Mouse (Mus musculus) bone marrow, adult 2 months (tissue): Measurements from ENCODE around the gene Slamf9. TPM values are rescaled to one million over a fixed set of nuclear protein-coding genes. Genes with fewer than 3 reads are reported as not detected.

ENCODE experiments used
- H3K27ac ChIP-seq: fragments of 200-500 bp; 2 replicates; pipeline ENCODE4 v1.5.1; 2012; ENCODE audit warnings: low read depth, mild to moderate bottlenecking, control low read depth, inconsistent platforms, low read length; ENCODE audit not compliant: control insufficient read depth, poor library complexity, insufficient read depth
- H3K4me1 ChIP-seq: fragments of 200-500 bp; 2 replicates; pipeline ENCODE4 v1.6.1; 2011; ENCODE audit warnings: low read length; ENCODE audit not compliant: control insufficient read depth, insufficient read depth
- H3K4me3 ChIP-seq: fragments of 200-500 bp; replicated peaks from 2 replicates; pipeline ENCODE3; 2011; ENCODE audit warnings: mild to moderate bottlenecking, low read depth, low read length, control low read depth; ENCODE audit not compliant: control insufficient read depth
- CTCF ChIP-seq: fragments of 200-500 bp; IDR thresholded peaks from 2 replicates; pipeline ENCODE4 v1.5.1; 2011; ENCODE audit warnings: low read length, control low read depth; ENCODE audit not compliant: control insufficient read depth, insufficient read depth
- POLR2A ChIP-seq: fragments of 200-500 bp; IDR thresholded peaks from 2 replicates; pipeline ENCODE4 v1.6.1; 2011; ENCODE audit warnings: low read depth, mild to moderate bottlenecking, control low read depth, low read length, borderline replicate concordance; ENCODE audit not compliant: control insufficient read depth
- WGBS: fragments of 180-500 bp; shearing (Covaris S2); methylation state at CpG from one replicate; pipeline ENCODE4 v1.1.7; 2018; 5-methylcytosine and 5-hydroxymethylcytosine counted together
- polyA plus RNA-seq: library from polyadenylated mRNA; stranded (reverse); fragments of >200 nt; gene quantifications from 2 replicates; pipeline ENCODE4 v1.2.4, GENCODE M21; 2011; ENCODE audit warnings: low replicate concordance; ENCODE audit not compliant: missing spikeins, insufficient read depth, insufficient read length

The Slamf9 gene
- polyA plus RNA-seq, 1 experiment = 5.4 TPM

- TF ChIP-seq POLR2A = no peak
- no peak for TF ChIP-seq CTCF
- H3K27ac ChIP-seq = no peak overlapping the region
- no peak overlapping the region for H3K4me3 ChIP-seq
- peaks cover 4% of the 10 kb centered on the region; the same call in 1 of the 2 replicates for H3K4me1 ChIP-seq
- WGBS = 63% methylated on average over 8 of the region's 8 CpGs
These were observed 29.6 kb downstream of the Slamf9 start for GRCm38 (mm10) chr1:172504756-172505155.

GRCm38 (mm10) chr1:172507001-172507400, 31.8 kb downstream of the Slamf9 start:
- 36% methylated on average over 5 of the region's 5 CpGs for WGBS
- Histone ChIP-seq H3K4me3 (no peak overlapping the region), H3K27ac (no peak overlapping the region), H3K4me1 (peaks cover 4% of the 10 kb centered on the region; the same call in 1 of the 2 replicates)
- TF ChIP-seq CTCF (no peak), POLR2A (no peak)

- TF ChIP-seq POLR2A (no peak), CTCF (no peak)
- no peak overlapping the region for H3K27ac ChIP-seq
- H3K4me1 ChIP-seq = peaks cover 2% of the 10 kb centered on the region; the same call in 1 of the 2 replicates
- H3K4me3 ChIP-seq = no peak overlapping the region
- WGBS = 79% methylated on average over 3 of the region's 3 CpGs
These were observed 32.5 kb downstream of the Slamf9 start for GRCm38 (mm10) chr1:172507701-172508100.

GRCm38 (mm10) chr1:172508172-172508571, 33.0 kb downstream of the Slamf9 start:
- WGBS = 47% methylated on average over 2 of the region's 2 CpGs
- H3K4me1 ChIP-seq = peaks cover 2% of the 10 kb centered on the region; the same call in 1 of the 2 replicates
- TF ChIP-seq POLR2A = no peak
- no peak for TF ChIP-seq CTCF
- no peak overlapping the region for H3K27ac ChIP-seq
- H3K4me3 ChIP-seq = no peak overlapping the region

GRCm38 (mm10) chr1:172509235-172509634, 34.1 kb downstream of the Slamf9 start:
- Histone ChIP-seq H3K27ac (no peak overlapping the region), H3K4me3 (no peak overlapping the region), H3K4me1 (peaks cover under 1% of the 10 kb centered on the region)
- TF ChIP-seq POLR2A (no peak), CTCF (no peak)
- 74% methylated on average over 5 of the region's 5 CpGs for WGBS

- Histone ChIP-seq H3K4me1 (peaks cover 5% of the 10 kb centered on the region), H3K4me3 (no peak overlapping the region), H3K27ac (no peak overlapping the region)
- TF ChIP-seq POLR2A = no peak
- no peak for TF ChIP-seq CTCF
- WGBS = 47% methylated on average over 8 of the region's 8 CpGs
These were observed 34.8 kb downstream of the Slamf9 start for GRCm38 (mm10) chr1:172509983-172510382.

- TF ChIP-seq CTCF = no peak
- TF ChIP-seq POLR2A = no peak
- Histone ChIP-seq H3K4me1 (peaks cover 7% of the 10 kb centered on the region), H3K4me3 (no peak overlapping the region), H3K27ac (no peak overlapping the region)
- 58% methylated on average over 13 of the region's 13 CpGs for WGBS
These were observed 35.3 kb downstream of the Slamf9 start for GRCm38 (mm10) chr1:172510421-172510972.

- WGBS = under 1% methylated on average over 13 of the region's 13 CpGs
- peak overlapping the region; percentile 78 for H3K27ac ChIP-seq
- peaks cover 7% of the 10 kb centered on the region for H3K4me1 ChIP-seq
- H3K4me3 ChIP-seq = peak overlapping the region; percentile 35
- peak; percentile 50; the same call in 1 of the 2 replicates for TF ChIP-seq CTCF
- no peak; the same call in 1 of the 2 replicates for TF ChIP-seq POLR2A
These were observed 37.8 kb downstream of the Slamf9 start for GRCm38 (mm10) chr1:172512962-172513361.
